Mouse (Mus musculus) thymus, adult 2 months (tissue): ENCODE results near the gene Abhd6. TPM values are rescaled to one million over a fixed set of nuclear protein-coding genes. Genes with fewer than 3 reads are reported as not detected.
A peak's percentile ranks its signal among the peaks of the same experiment; 100 is the strongest.

Experiments used
- DNase-seq: peaks from one replicate; pipeline ENCODE4 v3.0.0; 2021
- H3K27ac ChIP-seq: fragments of 200-500 bp; 2 replicates; pipeline ENCODE4 v1.5.1; 2012; ENCODE audit warnings: low read length, control low read depth; ENCODE audit not compliant: control insufficient read depth, insufficient read depth
- H3K27me3 ChIP-seq: fragments of 200-500 bp; 2 replicates; pipeline ENCODE4 v1.6.1; 2012; ENCODE audit warnings: mild to moderate bottlenecking, low read length, moderate library complexity, mixed read lengths; ENCODE audit not compliant: control insufficient read depth, insufficient read depth
- H3K36me3 ChIP-seq: fragments of 200-500 bp; 2 replicates; pipeline ENCODE4 v1.6.1; 2012; ENCODE audit warnings: mild to moderate bottlenecking, low read length, moderate library complexity; ENCODE audit not compliant: control insufficient read depth, insufficient read depth
- H3K4me1 ChIP-seq: fragments of 200-500 bp; replicated peaks from 2 replicates; pipeline ENCODE4 v1.6.1; 2012; ENCODE audit warnings: low read length; ENCODE audit not compliant: control insufficient read depth, insufficient read depth
- H3K4me3 ChIP-seq: fragments of 200-500 bp; 2 replicates; pipeline ENCODE4 v1.5.1; 2012; ENCODE audit warnings: mild to moderate bottlenecking, low read length, control low read depth, moderate library complexity; ENCODE audit not compliant: control insufficient read depth, insufficient read depth
- CTCF ChIP-seq: fragments of 200-500 bp; IDR thresholded peaks from 2 replicates; pipeline ENCODE4 v1.5.1; 2012; ENCODE audit warnings: mild to moderate bottlenecking, control low read depth, low read length, moderate library complexity, borderline replicate concordance; ENCODE audit not compliant: control insufficient read depth, poor library complexity, insufficient read depth; ENCODE audit errors: extremely low read depth
- POLR2A ChIP-seq: fragments of 200-500 bp; IDR thresholded peaks from 2 replicates; pipeline ENCODE4 v1.6.1; 2012; ENCODE audit warnings: mild to moderate bottlenecking, low read length, control low read depth, moderate library complexity; ENCODE audit not compliant: control insufficient read depth, poor library complexity, insufficient read depth; ENCODE audit errors: extremely low read depth
- WGBS: fragments of 180-500 bp; shearing (Covaris S2); methylation state at CpG from one replicate; pipeline ENCODE4 v1.1.7; 2018; 5-methylcytosine and 5-hydroxymethylcytosine counted together
- polyA plus RNA-seq: library from polyadenylated mRNA; depleted of rRNA; stranded (reverse); fragments of >200 nt; gene quantifications from 2 replicates; pipeline ENCODE4 v1.2.3, GENCODE M21; 2012

The Abhd6 gene
- polyA plus RNA-seq, 1 experiment, result 18.1 TPM

DNA sequence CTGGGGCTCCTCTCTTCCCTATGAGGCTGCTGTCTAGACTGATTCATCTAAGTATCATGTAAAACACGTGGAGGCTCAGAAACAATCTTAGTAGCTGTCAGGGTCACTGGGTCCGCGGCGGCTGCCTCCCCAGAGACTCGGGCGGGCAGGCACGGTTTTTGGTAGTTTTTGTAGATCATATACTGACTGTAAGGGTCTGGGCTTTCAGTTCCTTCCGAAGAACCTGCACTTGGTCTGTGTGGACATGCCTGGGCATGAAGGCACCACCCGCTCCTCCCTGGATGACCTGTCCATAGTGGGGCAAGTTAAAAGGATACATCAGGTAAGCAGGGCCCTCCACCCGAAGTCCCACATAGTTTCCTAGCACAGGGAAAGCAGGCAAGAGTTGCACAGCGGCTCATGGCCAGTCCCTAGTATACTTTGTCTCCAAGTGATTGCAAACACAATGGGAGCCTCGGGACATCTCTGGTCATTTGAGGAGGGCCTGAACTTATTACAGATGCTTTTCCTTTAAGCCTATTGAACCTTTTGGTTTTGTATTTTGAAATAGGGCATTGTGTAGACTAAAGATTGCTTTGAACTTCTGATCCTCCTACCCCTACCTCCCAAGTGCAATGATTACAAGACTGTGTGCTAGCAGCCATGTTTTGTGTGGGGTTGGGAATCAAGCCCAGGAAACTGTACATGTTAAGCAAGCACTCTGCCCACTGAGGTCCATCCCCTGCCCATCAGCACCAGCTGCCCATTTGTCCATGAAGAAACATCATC lies 38.4 kb downstream of the Abhd6 start:
- no peaks in the 10 kb centered on the region for H3K4me1 ChIP-seq
- H3K4me3 ChIP-seq, result no peak overlapping the region
- no peaks in the 10 kb centered on the region for H3K36me3 ChIP-seq
- WGBS, result 93% methylated on average over 12 of the region's 12 CpGs
- no peak for TF ChIP-seq CTCF
- H3K27me3 ChIP-seq, result no peaks in the 10 kb centered on the region
- H3K27ac ChIP-seq, result no peak overlapping the region
- no peak for DNase-seq

DNA sequence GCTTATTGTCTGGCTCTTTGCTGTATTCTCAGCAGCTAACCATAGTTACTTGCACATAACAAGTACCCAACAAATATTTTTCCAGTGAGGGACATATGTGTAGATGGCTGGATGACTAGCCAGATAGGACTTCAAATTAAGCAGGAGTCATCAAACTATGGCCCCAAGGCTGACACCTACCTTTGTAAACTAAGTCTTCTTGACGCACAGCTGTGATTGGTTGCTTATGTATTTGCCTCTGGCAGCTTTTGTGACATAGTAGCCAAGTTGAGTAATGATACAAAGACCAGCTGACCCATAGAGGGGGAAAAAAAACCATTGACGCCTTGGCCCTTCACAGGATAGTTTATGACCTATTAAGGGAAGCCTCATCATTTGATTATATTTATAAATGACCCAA lies 39.4 kb downstream of the Abhd6 start:
- WGBS, result 97% methylated on average over 2 of the region's 2 CpGs
- no peak for TF ChIP-seq CTCF
- no peak for TF ChIP-seq POLR2A

GRCm38 (mm10) chr14:8042577-8042976 lies 39.9 kb downstream of the Abhd6 start:
- Histone ChIP-seq H3K27ac (no peak overlapping the region), H3K4me3 (no peak overlapping the region), H3K4me1 (no peaks in the 10 kb centered on the region), H3K27me3 (no peaks in the 10 kb centered on the region), H3K36me3 (no peaks in the 10 kb centered on the region)
- 97% methylated on average over 9 of the region's 9 CpGs for WGBS
- TF ChIP-seq POLR2A (no peak), CTCF (no peak)
- DNase-seq, result no peak

More for the DNA sequence above, 39.4 kb downstream of the Abhd6 start:
- DNase-seq, result no peak
- Histone ChIP-seq H3K27me3 (no peaks in the 10 kb centered on the region), H3K27ac (no peak overlapping the region), H3K4me1 (no peaks in the 10 kb centered on the region), H3K36me3 (no peaks in the 10 kb centered on the region), H3K4me3 (no peak overlapping the region)

DNA sequence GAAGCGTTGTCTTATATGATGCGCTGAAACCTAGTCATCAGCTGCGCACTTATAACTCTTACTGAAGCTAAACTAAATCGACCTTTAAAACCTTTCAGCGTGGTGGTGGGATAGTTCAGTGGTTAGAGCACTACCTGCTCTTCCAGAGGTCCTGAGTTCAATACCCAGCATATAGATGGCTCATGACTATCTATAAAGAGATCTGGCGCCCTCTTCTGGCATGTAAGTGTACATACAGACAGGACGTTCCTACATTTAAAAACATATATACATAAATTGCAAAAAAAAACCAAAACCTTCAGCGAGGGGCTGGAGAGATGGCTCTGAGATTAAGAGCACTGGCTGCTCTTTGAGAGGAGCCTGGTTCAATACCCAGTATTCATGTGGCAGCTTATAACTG lies 41.6 kb downstream of the Abhd6 start:
- Histone ChIP-seq H3K27ac (no peak overlapping the region), H3K4me1 (no peaks in the 10 kb centered on the region), H3K36me3 (no peaks in the 10 kb centered on the region), H3K4me3 (no peak overlapping the region), H3K27me3 (no peaks in the 10 kb centered on the region)
- 73% methylated on average over 8 of the region's 8 CpGs for WGBS
- TF ChIP-seq CTCF, result no peak
- TF ChIP-seq POLR2A, result no peak
- peak; percentile 9 for DNase-seq

GRCm38 (mm10) chr14:8044786-8045185 lies 42.1 kb downstream of the Abhd6 start:
- Histone ChIP-seq H3K4me3 (no peak overlapping the region), H3K27me3 (no peaks in the 10 kb centered on the region), H3K4me1 (no peaks in the 10 kb centered on the region), H3K36me3 (no peaks in the 10 kb centered on the region), H3K27ac (no peak overlapping the region)
- no peak for TF ChIP-seq POLR2A
- TF ChIP-seq CTCF, result no peak
- DNase-seq, result no peak
- 88% methylated on average over 6 of the region's 6 CpGs for WGBS

GRCm38 (mm10) chr14:8045187-8045846 lies 42.6 kb downstream of the Abhd6 start:
- WGBS, result 95% methylated on average over 11 of the region's 11 CpGs

More at GRCm38 (mm10) chr14:8045187-8045846, 42.6 kb downstream of the Abhd6 start:
- no peak for DNase-seq
- no peak overlapping the region for H3K27ac ChIP-seq
- H3K4me3 ChIP-seq, result no peak overlapping the region
- no peaks in the 10 kb centered on the region for H3K36me3 ChIP-seq
- TF ChIP-seq CTCF, result no peak
- TF ChIP-seq POLR2A, result no peak
- H3K4me1 ChIP-seq, result no peaks in the 10 kb centered on the region
- no peaks in the 10 kb centered on the region for H3K27me3 ChIP-seq
